ENCODE assay signal across 8 mouse cellular contexts in the genomic region with DNA sequence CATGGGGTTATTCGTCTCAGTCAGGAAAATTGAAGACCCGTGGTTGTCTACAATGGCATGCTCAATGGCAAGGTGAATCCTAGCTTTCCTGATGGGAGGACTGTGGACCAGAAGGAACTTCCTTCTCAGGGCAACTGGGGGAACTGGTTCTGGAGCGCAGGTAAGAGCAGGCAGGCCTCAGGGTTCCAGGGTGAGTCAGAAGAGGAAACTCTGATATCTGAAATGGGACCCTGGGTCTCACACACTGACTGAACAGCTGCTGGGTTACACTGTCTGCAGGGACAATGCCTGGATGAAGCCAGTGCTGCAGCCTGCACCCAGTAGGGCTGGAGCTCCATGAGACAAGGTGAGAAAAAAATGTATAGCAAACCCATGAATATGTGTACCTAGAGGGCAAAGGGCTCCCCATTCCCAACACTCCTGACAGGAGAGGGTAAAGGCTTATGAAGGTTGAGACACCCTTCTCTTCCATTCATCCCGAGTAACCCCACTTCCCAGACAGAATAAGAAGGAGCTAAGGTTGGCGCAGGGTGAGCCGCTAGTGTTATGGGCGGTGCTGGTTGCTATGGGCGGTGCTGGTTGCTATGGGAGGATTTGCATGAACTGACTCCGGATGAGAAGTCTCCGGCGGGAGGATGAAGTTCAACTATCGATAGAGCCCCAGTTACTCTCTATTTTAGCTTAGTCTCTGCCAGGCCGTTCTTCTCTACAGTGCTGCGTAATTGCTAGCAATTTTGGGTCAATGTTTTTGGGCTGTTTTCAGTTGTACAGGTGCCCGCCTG. TPM values are rescaled to one million over a fixed set of nuclear protein-coding genes. Genes with fewer than 3 reads are reported as not detected.
A peak's percentile ranks its signal among the peaks of the same experiment; 100 is the strongest.
DNase-seq lines count a peak whose midpoint lies in the region; ATAC-seq and TF ChIP-seq lines count a peak whose summit lies in the region.

No protein-coding gene starts in this region.

- peaks cover 7% of the 10 kb centered on the region for H3K4me1 ChIP-seq in midbrain, embryonic 11.5 days (ENCODE audit: control insufficient read depth, insufficient read depth, low read length)
- H3K4me1 ChIP-seq in midbrain, embryonic 15.5 days = no peaks in the 10 kb centered on the region
- peaks cover 24% of the 10 kb centered on the region for H3K4me1 ChIP-seq in forebrain, embryonic 10.5 days
- H3K4me1 ChIP-seq in kidney, adult 2 months (ENCODE audit: control insufficient read depth, insufficient read depth, low read length) = peaks cover 10% of the 10 kb centered on the region; the same call in 1 of the 2 replicates
- no peaks in the 10 kb centered on the region; the same call in 1 of the 2 replicates for H3K4me1 ChIP-seq in lung, embryonic 16.5 days (replicated peaks; ENCODE audit: control insufficient read depth, insufficient read depth, low read length)

- TF ChIP-seq POLR2A in kidney, adult 2 months (IDR thresholded peaks at IDR 0.05; ENCODE audit: low read depth, low read length) = no peak

- peak; percentile 93 for DNase-seq in midbrain, embryonic 11.5 days (ENCODE audit: low spot score, missing footprints)
- peak; percentile 71 for DNase-seq in forebrain, embryonic 10.5 days (ENCODE audit: extremely low spot score, low spot score)
- DNase-seq in kidney, adult 2 months = peak; percentile 95
- peak; percentile 86 to 90 for DNase-seq in spleen, postnatal 4 days (ENCODE audit: low spot score in 2 of 2)
- no peak for DNase-seq in urinary bladder, postnatal 10 days (ENCODE audit: low spot score)
- no peak for DNase-seq in frontal cortex, postnatal 25 days (ENCODE audit: low spot score in 2 of 2)

- no peaks in the 10 kb centered on the region for H3K9me3 ChIP-seq in midbrain, embryonic 11.5 days (ENCODE audit: control insufficient read depth, low read length)
- no peaks in the 10 kb centered on the region for H3K9me3 ChIP-seq in midbrain, embryonic 15.5 days
- no peaks in the 10 kb centered on the region for H3K9me3 ChIP-seq in forebrain, embryonic 10.5 days
- no peaks in the 10 kb centered on the region for H3K9me3 ChIP-seq in lung, embryonic 16.5 days (ENCODE audit: control insufficient read depth, low read length)

- no peak overlapping the region for H3K4me3 ChIP-seq in midbrain, embryonic 11.5 days (ENCODE audit: low read depth, low read length)
- H3K4me3 ChIP-seq in midbrain, embryonic 15.5 days = no peak overlapping the region
- peak overlapping the region; percentile 28; the same call in 1 of the 2 replicates for H3K4me3 ChIP-seq in forebrain, embryonic 10.5 days
- peak overlapping the region; percentile 38 for H3K4me3 ChIP-seq in kidney, adult 2 months (ENCODE audit: insufficient read depth, low read depth, low read length)
- no peak overlapping the region for H3K4me3 ChIP-seq in lung, embryonic 16.5 days (ENCODE audit: low read length)

- peak overlapping the region; percentile 16; the same call in 1 of the 2 replicates for H3K4me2 ChIP-seq in midbrain, embryonic 11.5 days
- no peak overlapping the region for H3K4me2 ChIP-seq in midbrain, embryonic 15.5 days
- H3K4me2 ChIP-seq in lung, embryonic 16.5 days (ENCODE audit: low read depth, low read length) = no peak overlapping the region

- H3K27me3 ChIP-seq in midbrain, embryonic 11.5 days (ENCODE audit: control insufficient read depth, insufficient read depth, low read length) = no peaks in the 10 kb centered on the region
- no peaks in the 10 kb centered on the region for H3K27me3 ChIP-seq in midbrain, embryonic 15.5 days (replicated peaks)
- peaks cover 21% of the 10 kb centered on the region for H3K27me3 ChIP-seq in forebrain, embryonic 10.5 days (ENCODE audit: poor library complexity, severe bottlenecking)
- no peaks in the 10 kb centered on the region for H3K27me3 ChIP-seq in kidney, adult 2 months (replicated peaks; ENCODE audit: control insufficient read depth, insufficient read depth, low read length)
- no peaks in the 10 kb centered on the region for H3K27me3 ChIP-seq in lung, embryonic 16.5 days (ENCODE audit: control insufficient read depth, insufficient read depth, low read depth, low read length)

- no peak for TF ChIP-seq CTCF in kidney, adult 2 months (conservative IDR thresholded peaks at IDR 0.05; ENCODE audit: insufficient read depth, insufficient read length, low read depth, low read length)

- WGBS in midbrain, embryonic 11.5 days = 19% methylated on average over 15 of the region's 15 CpGs
- WGBS in midbrain, embryonic 15.5 days = 20% methylated on average over 15 of the region's 15 CpGs
- WGBS in forebrain, embryonic 10.5 days = 21% methylated on average over 15 of the region's 15 CpGs
- 30% methylated on average over 15 of the region's 15 CpGs for WGBS in kidney, adult 2 months
- 24% methylated on average over 15 of the region's 15 CpGs for WGBS in lung, embryonic 16.5 days

- no peak overlapping the region for H3K27ac ChIP-seq in midbrain, embryonic 11.5 days (ENCODE audit: low read depth, low read length)
- H3K27ac ChIP-seq in midbrain, embryonic 15.5 days = no peak overlapping the region
- H3K27ac ChIP-seq in forebrain, embryonic 10.5 days = no peak overlapping the region
- H3K27ac ChIP-seq in kidney, adult 2 months (ENCODE audit: insufficient read depth, low read depth, low read length) = peak overlapping the region; percentile 96
- H3K27ac ChIP-seq in lung, embryonic 16.5 days (ENCODE audit: low read length) = no peak overlapping the region

- peak; percentile 80 for ATAC-seq in midbrain, embryonic 11.5 days (ENCODE audit: low FRiP score)
- no peak for ATAC-seq in midbrain, embryonic 15.5 days (replicated peaks)
- peak; percentile 59 for ATAC-seq in lung, embryonic 16.5 days (ENCODE audit: low read depth)

- no peaks in the 10 kb centered on the region for H3K36me3 ChIP-seq in midbrain, embryonic 11.5 days (ENCODE audit: control insufficient read depth, insufficient read depth, low read length)
- peaks cover 6% of the 10 kb centered on the region; the same call in 1 of the 2 replicates for H3K36me3 ChIP-seq in midbrain, embryonic 15.5 days (replicated peaks)
- peaks cover 5% of the 10 kb centered on the region; the same call in 1 of the 2 replicates for H3K36me3 ChIP-seq in forebrain, embryonic 10.5 days (replicated peaks)
- H3K36me3 ChIP-seq in kidney, adult 2 months (ENCODE audit: control insufficient read depth, insufficient read depth, low read length) = no peaks in the 10 kb centered on the region; the same call in 1 of the 2 replicates
- H3K36me3 ChIP-seq in lung, embryonic 16.5 days (ENCODE audit: control insufficient read depth, insufficient read depth, low read length) = peaks cover 6% of the 10 kb centered on the region

- no peak overlapping the region for H3K9ac ChIP-seq in midbrain, embryonic 11.5 days (ENCODE audit: low read length)
- H3K9ac ChIP-seq in midbrain, embryonic 15.5 days = no peak overlapping the region
- no peak overlapping the region for H3K9ac ChIP-seq in lung, embryonic 16.5 days (ENCODE audit: low read length)

RNA-seq across cellular contexts. Expression of gene Mgst3, which starts 19.4 kb away (rescaled TPM):
- polyA plus RNA-seq in midbrain, embryonic 11.5 days (2014; fragmentation: Nextera tagmentation; extraction: Ambion mirVana) = 58.9 and 60.8 TPM in 2 replicates
- 138 and 142 TPM in 2 replicates for polyA plus RNA-seq in midbrain, embryonic 15.5 days (2015; fragmentation: Nextera tagmentation; extraction: Ambion mirVana)
- 55.6 and 60.3 TPM in 2 replicates for polyA plus RNA-seq in forebrain, embryonic 10.5 days (2016; fragmentation: Nextera tagmentation; extraction: Ambion mirVana)
- polyA plus RNA-seq in kidney, adult 2 months (2012; rRNA removed) = 560 and 626 TPM in 2 replicates
- 50.8 and 62.5 TPM in 2 replicates for polyA plus RNA-seq in lung, embryonic 16.5 days (2015; fragmentation: Nextera tagmentation; extraction: Ambion mirVana)

RNA-seq across cellular contexts. Expression of gene Aldh9a1, which starts 24.4 kb away (rescaled TPM):
- polyA plus RNA-seq in midbrain, embryonic 11.5 days (2014; fragmentation: Nextera tagmentation; extraction: Ambion mirVana) = 33.4 and 36.5 TPM in 2 replicates
- 33.4 and 37.1 TPM in 2 replicates for polyA plus RNA-seq in midbrain, embryonic 15.5 days (2015; fragmentation: Nextera tagmentation; extraction: Ambion mirVana)
- 52.5 and 53.6 TPM in 2 replicates for polyA plus RNA-seq in forebrain, embryonic 10.5 days (2016; fragmentation: Nextera tagmentation; extraction: Ambion mirVana)
- 150 and 171 TPM in 2 replicates for polyA plus RNA-seq in kidney, adult 2 months (2012; rRNA removed)
- 48.6 and 51.5 TPM in 2 replicates for polyA plus RNA-seq in lung, embryonic 16.5 days (2015; fragmentation: Nextera tagmentation; extraction: Ambion mirVana)

Comparison
In these comparisons a context has a peak if more than half of its experiments do, and no peak if none do; other contexts are left out.
1. DNase-seq: peak in midbrain, embryonic 11.5 days (single experiment), forebrain, embryonic 10.5 days (single experiment), kidney, adult 2 months (single experiment) and spleen, postnatal 4 days (2 of 2); none in urinary bladder, postnatal 10 days (single experiment) and frontal cortex, postnatal 25 days (0 of 2).
2. H3K4me3 ChIP-seq: peak in forebrain, embryonic 10.5 days (single experiment) and kidney, adult 2 months (single experiment); none in midbrain, embryonic 11.5 days (single experiment), midbrain, embryonic 15.5 days (single experiment) and lung, embryonic 16.5 days (single experiment).